Mouse (Mus musculus) thymus, postnatal 14 days (tissue): ENCODE measurements around the gene Taar9.
"Not testable (repeated sequence)": the region's sequence is repeated elsewhere in the genome, so short reads cannot be mapped to it uniquely, and the experiment has no call there.

Experiments used
- DNase-seq: peaks from one replicate; pipeline ENCODE4 v3.0.0; 2021

Gene Taar9

DNA sequence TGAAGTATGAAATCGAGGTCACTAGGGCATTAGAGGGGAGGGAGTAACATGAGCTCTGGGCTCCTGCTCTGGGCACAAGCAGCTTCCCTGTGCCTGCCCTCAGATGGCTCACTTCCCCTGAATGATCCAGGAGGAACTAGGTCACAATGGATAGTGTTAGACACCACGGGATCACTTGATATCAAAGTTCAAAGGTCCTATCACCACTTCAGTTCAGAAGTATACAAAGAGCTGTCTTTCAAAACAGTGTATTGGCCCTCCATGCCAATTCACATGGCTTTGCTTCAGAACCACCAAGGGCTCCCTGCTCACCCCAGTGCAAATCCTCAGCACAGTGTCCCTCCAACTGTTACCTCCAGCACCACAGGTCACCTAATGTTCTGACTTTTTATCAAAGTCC, 34.6 kb downstream of the Taar9 start:
- DNase-seq: not testable (repeated sequence)

DNA sequence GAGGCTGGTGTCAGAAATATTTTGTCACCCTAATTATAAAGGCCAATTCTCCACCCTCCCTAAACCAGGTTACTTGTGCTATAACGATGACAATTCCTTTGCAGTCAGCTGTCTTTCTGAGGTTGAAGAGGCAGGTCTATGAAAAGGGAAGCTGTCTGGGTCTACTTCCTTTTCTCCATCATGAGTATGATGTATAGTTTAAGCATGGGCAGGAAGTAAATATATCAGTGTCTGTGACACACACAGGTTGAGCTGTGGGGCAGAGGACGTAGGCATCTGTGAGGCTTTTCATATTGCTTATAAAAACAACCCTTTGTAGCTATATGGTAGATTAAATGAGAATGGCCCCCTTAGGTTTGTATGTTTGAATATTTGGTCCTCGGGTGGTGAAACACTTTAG, 50.3 kb downstream of the Taar9 start:
- DNase-seq: no peak
